Comparison of ENCODE assay signal across 13 mouse cellular contexts in the genomic region with DNA sequence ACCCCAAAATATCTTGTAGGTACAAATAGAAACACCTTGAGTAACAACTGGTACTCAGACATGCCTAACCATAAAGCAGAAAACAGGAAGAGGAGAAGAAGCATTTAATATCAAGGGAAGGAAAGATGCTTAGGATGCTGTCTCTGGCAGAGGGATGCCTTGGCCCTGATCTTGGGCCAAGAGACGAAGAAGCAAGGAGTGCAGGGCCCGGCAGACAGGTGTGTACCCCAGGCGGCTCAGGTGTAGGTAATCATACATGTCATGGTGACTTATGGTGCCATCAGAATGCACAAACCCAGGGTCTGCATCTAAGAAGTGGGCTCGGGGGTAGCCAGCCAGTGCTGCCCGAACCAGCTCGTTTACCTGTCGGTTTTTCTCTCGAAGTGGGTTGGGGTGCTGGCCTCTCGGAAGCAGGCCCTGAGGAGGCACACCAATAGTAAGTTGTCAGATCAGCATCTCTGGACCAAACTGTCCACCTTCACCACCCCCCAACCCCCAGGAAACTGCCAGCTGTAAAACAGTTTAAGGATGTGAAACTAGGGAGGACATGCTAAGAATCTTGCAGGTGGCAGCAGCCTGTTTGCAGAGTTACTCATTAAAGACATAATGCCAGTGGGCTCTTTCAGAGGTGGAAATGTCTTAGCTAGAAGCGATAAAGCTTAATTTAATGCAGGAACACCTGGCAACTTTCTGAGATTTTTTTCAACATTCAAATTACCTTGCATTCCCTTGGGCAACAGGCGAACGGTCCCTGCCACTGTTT. TPM values are rescaled to one million over a fixed set of nuclear protein-coding genes. Genes with fewer than 3 reads are reported as not detected.
DNase-seq lines count a peak whose midpoint lies in the region; ATAC-seq and TF ChIP-seq lines count a peak whose summit lies in the region.
"Had no signal": no experiment of that assay in that cellular context is flagged by ENCODE, and none has a peak within 500 bp of the region (broad histone marks: within the 10 kb centered on the region; RNA-seq: fewer than 3 reads in every experiment).

No protein-coding gene starts in this region.

- H3K27me3 ChIP-seq in hindbrain, embryonic 12.5 days: no peaks in the 10 kb centered on the region
- no peaks in the 10 kb centered on the region for H3K27me3 ChIP-seq in hindbrain, embryonic 10.5 days (ENCODE audit: insufficient read depth, poor library complexity, severe bottlenecking)
- no peaks in the 10 kb centered on the region for H3K27me3 ChIP-seq in neural tube, embryonic 12.5 days (replicated peaks)
- no peaks in the 10 kb centered on the region for H3K27me3 ChIP-seq in embryonic facial prominence, embryonic 10.5 days (replicated peaks; ENCODE audit: low read depth, poor library complexity, severe bottlenecking)
- no peaks in the 10 kb centered on the region for H3K27me3 ChIP-seq in small intestine, adult 2 months (ENCODE audit: control insufficient read depth, insufficient read depth, low read length)
- H3K27me3 ChIP-seq: intestine, embryonic 15.5 days; lung, embryonic 15.5 days had no signal

- no peak overlapping the region for H3K9ac ChIP-seq in hindbrain, embryonic 12.5 days
- no peak overlapping the region for H3K9ac ChIP-seq in neural tube, embryonic 12.5 days
- H3K9ac ChIP-seq: intestine, embryonic 15.5 days; lung, embryonic 15.5 days had no signal

- H3K4me3 ChIP-seq in hindbrain, embryonic 12.5 days: peak overlapping the region; percentile 86; the same call in 1 of the 2 replicates
- H3K4me3 ChIP-seq in hindbrain, embryonic 10.5 days: no peak overlapping the region
- no peak overlapping the region for H3K4me3 ChIP-seq in neural tube, embryonic 12.5 days
- 0 out of 2 replicates have a peak overlapping the region, but pooled peaks have one; percentile 95 for H3K4me3 ChIP-seq in embryonic facial prominence, embryonic 10.5 days
- no peak overlapping the region for H3K4me3 ChIP-seq in small intestine, adult 2 months (ENCODE audit: low read depth, low read length)
- H3K4me3 ChIP-seq: intestine, embryonic 15.5 days; lung, embryonic 15.5 days; megakaryocyte, embryonic 14.5 days had no signal

- H3K27ac ChIP-seq in hindbrain, embryonic 12.5 days: no peak overlapping the region
- no peak overlapping the region for H3K27ac ChIP-seq in hindbrain, embryonic 10.5 days
- no peak overlapping the region for H3K27ac ChIP-seq in neural tube, embryonic 12.5 days
- H3K27ac ChIP-seq in embryonic facial prominence, embryonic 10.5 days (replicated peaks): no peak overlapping the region
- H3K27ac ChIP-seq in small intestine, adult 2 months (ENCODE audit: insufficient read depth, low read depth, low read length): 0 out of 2 replicates have a peak overlapping the region, but pooled peaks have one; percentile 20
- H3K27ac ChIP-seq: intestine, embryonic 15.5 days; lung, embryonic 15.5 days had no signal

- ATAC-seq in hindbrain, embryonic 12.5 days (ENCODE audit: low FRiP score): no peak
- no peak for ATAC-seq in neural tube, embryonic 12.5 days (ENCODE audit: low FRiP score, low read depth)
- ATAC-seq: intestine, embryonic 15.5 days had no signal

- H3K36me3 ChIP-seq in hindbrain, embryonic 12.5 days: peaks cover 55% of the 10 kb centered on the region
- peaks cover 62% of the 10 kb centered on the region for H3K36me3 ChIP-seq in hindbrain, embryonic 10.5 days
- H3K36me3 ChIP-seq in neural tube, embryonic 12.5 days: peaks cover 57% of the 10 kb centered on the region
- H3K36me3 ChIP-seq in embryonic facial prominence, embryonic 10.5 days (replicated peaks): peaks cover 62% of the 10 kb centered on the region
- H3K36me3 ChIP-seq in small intestine, adult 2 months (ENCODE audit: control insufficient read depth, insufficient read depth, low read length): peaks cover 38% of the 10 kb centered on the region

- no peak for DNase-seq in hindbrain, embryonic 10.5 days (ENCODE audit: low spot score)
- DNase-seq in neural tube, embryonic 10.5 days (ENCODE audit: extremely low spot score, low spot score): no peak
- no peak for DNase-seq in embryonic facial prominence, embryonic 10.5 days (ENCODE audit: low spot score)
- DNase-seq in urinary bladder, postnatal 25 days (ENCODE audit: low spot score): no peak
- DNase-seq: cerebellum, adult 2 months; kidney, postnatal 14 days had no signal

- H3K4me2 ChIP-seq in hindbrain, embryonic 12.5 days (replicated peaks): peak overlapping the region; percentile 72
- peak overlapping the region; percentile 20 for H3K4me2 ChIP-seq in neural tube, embryonic 12.5 days (replicated peaks)

- no peak for TF ChIP-seq CTCF in small intestine, adult 2 months (IDR thresholded peaks at IDR 0.05; ENCODE audit: extremely low read depth, insufficient read length, insufficient replicate concordance, low read depth, low read length)

- H3K4me1 ChIP-seq in hindbrain, embryonic 12.5 days: peaks cover 33% of the 10 kb centered on the region
- peaks cover 44% of the 10 kb centered on the region for H3K4me1 ChIP-seq in hindbrain, embryonic 10.5 days (replicated peaks)
- H3K4me1 ChIP-seq in neural tube, embryonic 12.5 days: peaks cover 26% of the 10 kb centered on the region
- peaks cover 18% of the 10 kb centered on the region for H3K4me1 ChIP-seq in embryonic facial prominence, embryonic 10.5 days
- H3K4me1 ChIP-seq in small intestine, adult 2 months (ENCODE audit: control insufficient read depth, insufficient read depth, insufficient read length, low read length): peaks cover 15% of the 10 kb centered on the region

- no peaks in the 10 kb centered on the region for H3K9me3 ChIP-seq in hindbrain, embryonic 12.5 days (replicated peaks)
- H3K9me3 ChIP-seq in hindbrain, embryonic 10.5 days: no peaks in the 10 kb centered on the region
- no peaks in the 10 kb centered on the region for H3K9me3 ChIP-seq in neural tube, embryonic 12.5 days
- no peaks in the 10 kb centered on the region for H3K9me3 ChIP-seq in embryonic facial prominence, embryonic 10.5 days
- H3K9me3 ChIP-seq: intestine, embryonic 15.5 days; lung, embryonic 15.5 days; megakaryocyte, embryonic 14.5 days had no signal

- TF ChIP-seq POLR2A in small intestine, adult 2 months (IDR thresholded peaks at IDR 0.05; ENCODE audit: low read depth, low read length): no peak

- WGBS in hindbrain, embryonic 12.5 days: 88% methylated on average over 12 of the region's 12 CpGs
- 92% methylated on average over 12 of the region's 12 CpGs for WGBS in hindbrain, embryonic 10.5 days
- WGBS in neural tube, embryonic 12.5 days: 88% methylated on average over 12 of the region's 12 CpGs
- WGBS in embryonic facial prominence, embryonic 10.5 days: 91% methylated on average over 12 of the region's 12 CpGs
- WGBS in small intestine, adult 2 months: 82% methylated on average over 12 of the region's 12 CpGs

RNA-seq across cellular contexts. Expression of gene Pafah1b3, which starts 2.6 kb away (rescaled TPM):
- 391 and 405 TPM in 2 replicates for polyA plus RNA-seq in hindbrain, embryonic 12.5 days (2016; fragmentation: Nextera tagmentation; extraction: Ambion mirVana)
- 271 and 384 TPM in 2 replicates for polyA plus RNA-seq in hindbrain, embryonic 10.5 days (2016; fragmentation: Nextera tagmentation; extraction: Ambion mirVana)
- polyA plus RNA-seq in neural tube, embryonic 12.5 days (2016; fragmentation: Nextera tagmentation; extraction: Ambion mirVana): 400 and 431 TPM in 2 replicates
- 281 and 301 TPM in 2 replicates for polyA plus RNA-seq in embryonic facial prominence, embryonic 10.5 days (2016; fragmentation: Nextera tagmentation; extraction: Ambion mirVana)
- 87.2 and 184 TPM in 2 replicates for polyA plus RNA-seq in small intestine, adult 2 months (2012; rRNA removed)

RNA-seq across cellular contexts. Expression of gene Prr19, which starts 6.1 kb away (rescaled TPM):
- polyA plus RNA-seq in hindbrain, embryonic 12.5 days (2016; fragmentation: Nextera tagmentation; extraction: Ambion mirVana): 0.87 and 1.1 TPM in 2 replicates
- 1.2 and 2.1 TPM in 2 replicates for polyA plus RNA-seq in hindbrain, embryonic 10.5 days (2016; fragmentation: Nextera tagmentation; extraction: Ambion mirVana)
- polyA plus RNA-seq in neural tube, embryonic 12.5 days (2016; fragmentation: Nextera tagmentation; extraction: Ambion mirVana): 1.1 and 1.5 TPM in 2 replicates
- polyA plus RNA-seq in embryonic facial prominence, embryonic 10.5 days (2016; fragmentation: Nextera tagmentation; extraction: Ambion mirVana): 0.82 and 0.88 TPM in 2 replicates
- polyA plus RNA-seq in small intestine, adult 2 months (2012; rRNA removed): 0.15 TPM in 1 of 2 replicates, not detected in the other
- polyA plus RNA-seq: heart, postnatal 0 days had no signal

RNA-seq across cellular contexts. Expression of gene Tmem145, which starts 10.8 kb away (rescaled TPM):
- polyA plus RNA-seq in hindbrain, embryonic 12.5 days (2016; fragmentation: Nextera tagmentation; extraction: Ambion mirVana): 24.3 and 25.9 TPM in 2 replicates
- polyA plus RNA-seq in hindbrain, embryonic 10.5 days (2016; fragmentation: Nextera tagmentation; extraction: Ambion mirVana): 2.5 and 9.1 TPM in 2 replicates
- polyA plus RNA-seq in neural tube, embryonic 12.5 days (2016; fragmentation: Nextera tagmentation; extraction: Ambion mirVana): 26.0 and 28.3 TPM in 2 replicates
- polyA plus RNA-seq in embryonic facial prominence, embryonic 10.5 days (2016; fragmentation: Nextera tagmentation; extraction: Ambion mirVana): 0.85 and 1.0 TPM in 2 replicates
- polyA plus RNA-seq in small intestine, adult 2 months (2012; rRNA removed): 0.19 and 0.35 TPM in 2 replicates
- polyA plus RNA-seq: heart, postnatal 0 days had no signal

RNA-seq across cellular contexts. Expression of gene Megf8, which starts 21.8 kb away (rescaled TPM):
- 20.9 and 23.0 TPM in 2 replicates for polyA plus RNA-seq in hindbrain, embryonic 12.5 days (2016; fragmentation: Nextera tagmentation; extraction: Ambion mirVana)
- polyA plus RNA-seq in hindbrain, embryonic 10.5 days (2016; fragmentation: Nextera tagmentation; extraction: Ambion mirVana): 16.5 and 18.2 TPM in 2 replicates
- polyA plus RNA-seq in neural tube, embryonic 12.5 days (2016; fragmentation: Nextera tagmentation; extraction: Ambion mirVana): 19.1 and 19.6 TPM in 2 replicates
- 17.6 and 17.7 TPM in 2 replicates for polyA plus RNA-seq in embryonic facial prominence, embryonic 10.5 days (2016; fragmentation: Nextera tagmentation; extraction: Ambion mirVana)
- polyA plus RNA-seq in small intestine, adult 2 months (2012; rRNA removed): 13.3 and 21.2 TPM in 2 replicates

RNA-seq across cellular contexts. Expression of gene Cic, which starts 27.6 kb away (rescaled TPM):
- 41.1 and 42.4 TPM in 2 replicates for polyA plus RNA-seq in hindbrain, embryonic 12.5 days (2016; fragmentation: Nextera tagmentation; extraction: Ambion mirVana)
- polyA plus RNA-seq in hindbrain, embryonic 10.5 days (2016; fragmentation: Nextera tagmentation; extraction: Ambion mirVana): 23.2 and 23.5 TPM in 2 replicates
- polyA plus RNA-seq in neural tube, embryonic 12.5 days (2016; fragmentation: Nextera tagmentation; extraction: Ambion mirVana): 44.2 and 45.0 TPM in 2 replicates
- 17.1 and 21.4 TPM in 2 replicates for polyA plus RNA-seq in embryonic facial prominence, embryonic 10.5 days (2016; fragmentation: Nextera tagmentation; extraction: Ambion mirVana)
- polyA plus RNA-seq in small intestine, adult 2 months (2012; rRNA removed): 35.6 and 65.6 TPM in 2 replicates

Comparison
In these comparisons a context has a peak if more than half of its experiments do, and no peak if none do; other contexts are left out.
1. H3K4me3 ChIP-seq: peak in hindbrain, embryonic 12.5 days (single experiment) and embryonic facial prominence, embryonic 10.5 days (single experiment); none in hindbrain, embryonic 10.5 days (single experiment), neural tube, embryonic 12.5 days (single experiment) and small intestine, adult 2 months (single experiment).